Mouse (Mus musculus): Measurements from ENCODE around the gene Tex21. TPM values are rescaled to one million over a fixed set of nuclear protein-coding genes. Genes with fewer than 3 reads are reported as not detected.
"Not testable (repeated sequence)": the region's sequence is repeated elsewhere in the genome, so short reads cannot be mapped to it uniquely, and the experiment has no call there.

Gene Tex21
- polyA plus RNA-seq, 1 experiment from 2014 or later = not detected

GRCm38 (mm10) chr12:76179527-76179926, 67.0 kb downstream of the Tex21 start:
- H3K4me3 ChIP-seq (ENCODE audit: low read depth, low read length) = no peak overlapping the region
- H3K4me1 ChIP-seq (replicated peaks; ENCODE audit: control insufficient read depth, insufficient read depth) = no peaks in the 10 kb centered on the region
- no peak overlapping the region for H3K27ac ChIP-seq (replicated peaks)
- H3K4me2 ChIP-seq (replicated peaks; ENCODE audit: low read depth) = no peak overlapping the region
- WGBS = 42% methylated on average over 4 of the region's 4 CpGs
- no peaks in the 10 kb centered on the region for H3K36me3 ChIP-seq (ENCODE audit: control insufficient read depth, insufficient read depth, low read length)
- no peaks in the 10 kb centered on the region for H3K27me3 ChIP-seq (ENCODE audit: control insufficient read depth, insufficient read depth, low read length)
- H3K9ac ChIP-seq (ENCODE audit: low read length) = no peak overlapping the region
- DNase-seq (ENCODE audit: low spot score) = no peak
- no peak for TF ChIP-seq CTCF (IDR thresholded peaks at IDR 0.05; ENCODE audit: low read depth)
- no peak for TF ChIP-seq EP300 (optimal IDR thresholded peaks at IDR 0.05)
- H3K9me3 ChIP-seq (ENCODE audit: control insufficient read depth, low read length) = no peaks in the 10 kb centered on the region
- 0 out of 2 replicates have a peak, but pooled peaks have one; percentile 57 for ATAC-seq (ENCODE audit: low FRiP score, low TSS enrichment)

- Histone ChIP-seq H3K4me3 (ENCODE audit: low read depth, low read length) (no peak overlapping the region), H3K9ac (ENCODE audit: low read length) (no peak overlapping the region), H3K4me2 (replicated peaks; ENCODE audit: low read depth) (no peak overlapping the region), H3K4me1 (replicated peaks; ENCODE audit: control insufficient read depth, insufficient read depth) (no peaks in the 10 kb centered on the region), H3K36me3 (ENCODE audit: control insufficient read depth, insufficient read depth, low read length) (no peaks in the 10 kb centered on the region), H3K27me3 (ENCODE audit: control insufficient read depth, insufficient read depth, low read length) (no peaks in the 10 kb centered on the region), H3K9me3 (ENCODE audit: control insufficient read depth, low read length) (no peaks in the 10 kb centered on the region), H3K27ac (replicated peaks) (no peak overlapping the region)
- ATAC-seq (ENCODE audit: low FRiP score, low TSS enrichment) = no peak
- WGBS = 38% methylated on average over 5 of the region's 5 CpGs
- DNase-seq (ENCODE audit: low spot score) = no peak
- no peak for TF ChIP-seq CTCF (IDR thresholded peaks at IDR 0.05; ENCODE audit: low read depth)
- no peak for TF ChIP-seq EP300 (optimal IDR thresholded peaks at IDR 0.05)
Measured at GRCm38 (mm10) chr12:76179051-76179450, 67.5 kb downstream of the Tex21 start.

GRCm38 (mm10) chr12:76177864-76178518, 68.6 kb downstream of the Tex21 start:
- Histone ChIP-seq H3K4me2 (replicated peaks; ENCODE audit: low read depth) (peak overlapping the region; percentile 86), H3K36me3 (ENCODE audit: control insufficient read depth, insufficient read depth, low read length) (no peaks in the 10 kb centered on the region), H3K27ac (replicated peaks) (no peak overlapping the region), H3K4me3 (ENCODE audit: low read depth, low read length) (peak overlapping the region; percentile 44), H3K9ac (ENCODE audit: low read length) (no peak overlapping the region), H3K9me3 (ENCODE audit: control insufficient read depth, low read length) (no peaks in the 10 kb centered on the region), H3K4me1 (replicated peaks; ENCODE audit: control insufficient read depth, insufficient read depth) (no peaks in the 10 kb centered on the region), H3K27me3 (ENCODE audit: control insufficient read depth, insufficient read depth, low read length) (no peaks in the 10 kb centered on the region)
- DNase-seq (ENCODE audit: low spot score) (peak; percentile 80), ATAC-seq (ENCODE audit: low FRiP score, low TSS enrichment) (peak; percentile 70)
- WGBS = 31% methylated on average over 15 of the region's 16 CpGs
- TF ChIP-seq CTCF (IDR thresholded peaks at IDR 0.05; ENCODE audit: low read depth) (peak; percentile 86), EP300 (optimal IDR thresholded peaks at IDR 0.05) (no peak)

- ATAC-seq (ENCODE audit: low FRiP score, low TSS enrichment) = no peak
- TF ChIP-seq EP300 (optimal IDR thresholded peaks at IDR 0.05) = no peak
- TF ChIP-seq CTCF (IDR thresholded peaks at IDR 0.05; ENCODE audit: low read depth) = no peak
Measured at GRCm38 (mm10) chr12:76177000-76177863, 69.3 kb downstream of the Tex21 start, which contains the start of gene Esr2. Gene Esr2, minus strand, starts transcription at chr12:76177259.

GRCm38 (mm10) chr12:76165641-76166040, 80.9 kb downstream of the Tex21 start:
- Histone ChIP-seq H3K4me1 (replicated peaks; ENCODE audit: control insufficient read depth, insufficient read depth) (no peaks in the 10 kb centered on the region), H3K9ac (ENCODE audit: low read length) (no peak overlapping the region), H3K36me3 (ENCODE audit: control insufficient read depth, insufficient read depth, low read length) (no peaks in the 10 kb centered on the region), H3K9me3 (ENCODE audit: control insufficient read depth, low read length) (no peaks in the 10 kb centered on the region), H3K4me2 (replicated peaks; ENCODE audit: low read depth) (no peak overlapping the region), H3K27me3 (ENCODE audit: control insufficient read depth, insufficient read depth, low read length) (no peaks in the 10 kb centered on the region), H3K4me3 (ENCODE audit: low read depth, low read length) (no peak overlapping the region), H3K27ac (replicated peaks) (no peak overlapping the region)
- no peak for ATAC-seq (ENCODE audit: low FRiP score, low TSS enrichment)
- DNase-seq (ENCODE audit: low spot score) = no peak
- no peak for TF ChIP-seq EP300 (optimal IDR thresholded peaks at IDR 0.05)
- no peak for TF ChIP-seq CTCF (IDR thresholded peaks at IDR 0.05; ENCODE audit: low read depth)
- whole genome bisulfite sequencing = 37% methylated on average over 5 of the region's 5 CpGs

More at GRCm38 (mm10) chr12:76177000-76177863, 69.3 kb downstream of the Tex21 start, which contains the start of gene Esr2:
- H3K27me3 ChIP-seq (ENCODE audit: control insufficient read depth, insufficient read depth, low read length) = no peaks in the 10 kb centered on the region
- H3K4me1 ChIP-seq (replicated peaks; ENCODE audit: control insufficient read depth, insufficient read depth) = no peaks in the 10 kb centered on the region
- peak within 1 kb of the TSS; percentile 44 for H3K4me3 ChIP-seq (ENCODE audit: low read depth, low read length)
- peak within 1 kb of the TSS; percentile 86 for H3K4me2 ChIP-seq (replicated peaks; ENCODE audit: low read depth)
- WGBS = under 1% methylated on average over 39 of the region's 39 CpGs
- peak within 1 kb of the TSS; percentile 36; the same call in 1 of the 2 replicates for H3K9ac ChIP-seq (ENCODE audit: low read length)
- H3K27ac ChIP-seq (replicated peaks) = no peak within 1 kb of the TSS
- H3K9me3 ChIP-seq (ENCODE audit: control insufficient read depth, low read length) = no peaks in the 10 kb centered on the region
- DNase-seq (ENCODE audit: low spot score) = peak; percentile 42
- H3K36me3 ChIP-seq (ENCODE audit: control insufficient read depth, insufficient read depth, low read length) = no peaks in the 10 kb centered on the region

- not testable (repeated sequence) for H3K9ac ChIP-seq (ENCODE audit: low read length); H3K27ac ChIP-seq (replicated peaks); H3K9me3 ChIP-seq (ENCODE audit: control insufficient read depth, low read length); H3K4me1 ChIP-seq (replicated peaks; ENCODE audit: control insufficient read depth, insufficient read depth); H3K36me3 ChIP-seq (ENCODE audit: control insufficient read depth, insufficient read depth, low read length); ATAC-seq (ENCODE audit: low FRiP score, low TSS enrichment); H3K27me3 ChIP-seq (ENCODE audit: control insufficient read depth, insufficient read depth, low read length); DNase-seq (ENCODE audit: low spot score)
- Histone ChIP-seq H3K4me3 (ENCODE audit: low read depth, low read length) (peak overlapping the region; percentile 23; the same call in 1 of the 2 replicates), H3K4me2 (replicated peaks; ENCODE audit: low read depth) (peak overlapping the region; percentile 44)
- 12% methylated on average over 30 of the region's 30 CpGs for WGBS
Measured at GRCm38 (mm10) chr12:76152389-76152788, 94.2 kb downstream of the Tex21 start.

Other genes starting within 250 kb of the Tex21 start
- 0.04 and 0.05 TPM in 2 replicates for gene Esr2, start 69.5 kb downstream of the Tex21 start, polyA plus RNA-seq (2015; fragmentation: Nextera tagmentation; extraction: Ambion mirVana)
- gene Mthfd1, start 8.6 kb upstream of the Tex21 start, polyA plus RNA-seq (2015; fragmentation: Nextera tagmentation; extraction: Ambion mirVana) = 28.9 and 29.6 TPM in 2 replicates
- gene Akap5, start 78.1 kb upstream of the Tex21 start, polyA plus RNA-seq (2015; fragmentation: Nextera tagmentation; extraction: Ambion mirVana) = 2.0 and 2.2 TPM in 2 replicates
- 7.0 and 7.4 TPM in 2 replicates for gene Zbtb25, start 122.9 kb upstream of the Tex21 start, polyA plus RNA-seq (2015; fragmentation: Nextera tagmentation; extraction: Ambion mirVana)
- 4.8 and 5.0 TPM in 2 replicates for gene Zbtb1, start 123.5 kb upstream of the Tex21 start, polyA plus RNA-seq (2015; fragmentation: Nextera tagmentation; extraction: Ambion mirVana)
- 18.8 and 18.9 TPM in 2 replicates for gene Hspa2, start 157.4 kb upstream of the Tex21 start, polyA plus RNA-seq (2015; fragmentation: Nextera tagmentation; extraction: Ambion mirVana)
- 3.5 and 4.9 TPM in 2 replicates for gene Ppp1r36, start 170.8 kb upstream of the Tex21 start, polyA plus RNA-seq (2015; fragmentation: Nextera tagmentation; extraction: Ambion mirVana)